Mouse (Mus musculus): ENCODE results near the gene Kifc5b. TPM values are rescaled to one million over a fixed set of nuclear protein-coding genes. Genes with fewer than 3 reads are reported as not detected.

Gene Kifc5b
- polyA plus RNA-seq, 1 experiment = not detected

- Histone ChIP-seq H3K27ac (replicated peaks; ENCODE audit: low read depth, low read length) (no peak overlapping the region), H3K4me1 (ENCODE audit: control insufficient read depth, insufficient read depth, insufficient read length, low read length) (peaks cover 3% of the 10 kb centered on the region), H3K4me3 (ENCODE audit: insufficient read depth, low read depth, low read length) (no peak overlapping the region)
These were observed 18.1 kb downstream of the Kifc5b start for GRCm38 (mm10) chr17:26935027-26935426.

DNA sequence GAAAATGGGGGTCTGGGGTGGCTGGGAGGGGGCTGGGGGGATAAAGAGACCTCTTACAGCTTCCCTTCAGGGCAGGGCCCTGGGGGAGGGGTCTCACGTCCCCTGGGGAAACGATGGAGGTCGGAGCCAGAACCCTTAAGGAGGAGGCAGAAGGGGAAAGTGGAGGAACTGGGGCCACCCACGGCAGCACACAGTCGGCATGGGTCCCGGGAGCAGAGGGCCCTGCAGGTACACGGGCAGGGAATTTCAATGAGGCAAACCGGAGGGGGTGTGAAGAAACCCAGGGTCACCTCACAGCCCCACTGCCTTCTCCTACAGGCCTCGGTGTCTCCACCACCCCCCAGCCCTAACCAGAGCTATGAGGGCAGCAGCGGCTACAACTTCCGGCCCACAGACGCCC, 19.6 kb downstream of the Kifc5b start:
- H3K4me3 ChIP-seq (ENCODE audit: insufficient read depth, low read depth, low read length) = no peak overlapping the region
- no peak overlapping the region for H3K27ac ChIP-seq (replicated peaks; ENCODE audit: low read depth, low read length)
- H3K4me1 ChIP-seq (ENCODE audit: control insufficient read depth, insufficient read depth, insufficient read length, low read length) = peaks cover 4% of the 10 kb centered on the region

GRCm38 (mm10) chr17:26936921-26937695, 20.2 kb downstream of the Kifc5b start:
- H3K27ac ChIP-seq (replicated peaks; ENCODE audit: low read depth, low read length) = no peak overlapping the region
- H3K4me3 ChIP-seq (ENCODE audit: insufficient read depth, low read depth, low read length) = no peak overlapping the region
- peaks cover 4% of the 10 kb centered on the region for H3K4me1 ChIP-seq (ENCODE audit: control insufficient read depth, insufficient read depth, insufficient read length, low read length)

GRCm38 (mm10) chr17:26937883-26938695, 21.2 kb downstream of the Kifc5b start:
- Histone ChIP-seq H3K4me1 (ENCODE audit: control insufficient read depth, insufficient read depth, insufficient read length, low read length) (peaks cover 4% of the 10 kb centered on the region), H3K4me3 (ENCODE audit: insufficient read depth, low read depth, low read length) (peak overlapping the region; percentile 82), H3K27ac (replicated peaks; ENCODE audit: low read depth, low read length) (peak overlapping the region; percentile 1; the same call in 1 of the 2 replicates)

DNA sequence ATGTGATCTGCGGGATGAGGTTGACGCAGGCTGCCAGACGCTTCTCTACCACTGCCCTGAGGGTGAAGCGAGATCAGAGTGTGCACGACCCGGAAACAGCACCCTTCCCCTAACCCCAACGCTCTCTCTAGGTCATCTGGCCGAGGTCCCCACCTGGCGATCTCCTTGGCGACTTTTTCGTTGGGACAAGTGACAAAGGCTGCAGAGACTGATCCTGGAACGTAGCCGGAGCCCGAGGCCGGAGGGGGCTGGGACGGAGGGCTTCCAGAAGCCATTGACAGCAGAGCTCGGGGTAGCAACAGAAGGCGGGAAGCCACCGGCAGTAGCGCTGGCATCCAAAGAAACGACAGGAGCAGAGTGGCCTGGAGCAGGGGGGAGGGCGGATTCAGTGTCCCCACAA, 21.8 kb downstream of the Kifc5b start:
- Histone ChIP-seq H3K27ac (replicated peaks; ENCODE audit: low read depth, low read length) (peak overlapping the region; percentile 1; the same call in 1 of the 2 replicates), H3K4me3 (ENCODE audit: insufficient read depth, low read depth, low read length) (peak overlapping the region; percentile 82), H3K4me1 (ENCODE audit: control insufficient read depth, insufficient read depth, insufficient read length, low read length) (peaks cover 4% of the 10 kb centered on the region)

GRCm38 (mm10) chr17:26939178-26939972, 22.5 kb downstream of the Kifc5b start, which contains the start of gene Cuta:
Gene Cuta, minus strand, starts transcription at chr17:26939569.
- Histone ChIP-seq H3K27ac (replicated peaks; ENCODE audit: low read depth, low read length) (peak within 1 kb of the TSS; percentile 72), H3K4me1 (ENCODE audit: control insufficient read depth, insufficient read depth, insufficient read length, low read length) (peaks cover 2% of the 10 kb centered on the region), H3K4me3 (ENCODE audit: insufficient read depth, low read depth, low read length) (peak within 1 kb of the TSS; percentile 82)

DNA sequence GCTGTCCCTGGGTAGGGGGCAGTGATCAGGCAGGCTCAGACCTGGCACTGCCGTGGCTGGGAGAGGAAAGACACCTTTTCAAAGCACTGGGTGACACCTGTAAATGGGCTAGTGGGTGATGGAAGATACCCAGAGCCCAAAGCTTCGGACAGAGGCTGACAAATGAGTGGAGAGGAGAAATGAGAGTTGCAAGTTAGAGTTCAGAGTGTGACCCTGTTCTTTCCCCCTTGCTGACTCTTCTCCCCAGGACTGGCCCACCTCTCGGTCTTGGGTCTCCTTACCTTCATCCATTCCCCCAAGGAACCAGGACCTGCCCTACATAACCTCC, 23.0 kb downstream of the Kifc5b start:
- Histone ChIP-seq H3K27ac (replicated peaks; ENCODE audit: low read depth, low read length) (peak overlapping the region; percentile 72), H3K4me3 (ENCODE audit: insufficient read depth, low read depth, low read length) (peak overlapping the region; percentile 55), H3K4me1 (ENCODE audit: control insufficient read depth, insufficient read depth, insufficient read length, low read length) (peaks cover 2% of the 10 kb centered on the region)

DNA sequence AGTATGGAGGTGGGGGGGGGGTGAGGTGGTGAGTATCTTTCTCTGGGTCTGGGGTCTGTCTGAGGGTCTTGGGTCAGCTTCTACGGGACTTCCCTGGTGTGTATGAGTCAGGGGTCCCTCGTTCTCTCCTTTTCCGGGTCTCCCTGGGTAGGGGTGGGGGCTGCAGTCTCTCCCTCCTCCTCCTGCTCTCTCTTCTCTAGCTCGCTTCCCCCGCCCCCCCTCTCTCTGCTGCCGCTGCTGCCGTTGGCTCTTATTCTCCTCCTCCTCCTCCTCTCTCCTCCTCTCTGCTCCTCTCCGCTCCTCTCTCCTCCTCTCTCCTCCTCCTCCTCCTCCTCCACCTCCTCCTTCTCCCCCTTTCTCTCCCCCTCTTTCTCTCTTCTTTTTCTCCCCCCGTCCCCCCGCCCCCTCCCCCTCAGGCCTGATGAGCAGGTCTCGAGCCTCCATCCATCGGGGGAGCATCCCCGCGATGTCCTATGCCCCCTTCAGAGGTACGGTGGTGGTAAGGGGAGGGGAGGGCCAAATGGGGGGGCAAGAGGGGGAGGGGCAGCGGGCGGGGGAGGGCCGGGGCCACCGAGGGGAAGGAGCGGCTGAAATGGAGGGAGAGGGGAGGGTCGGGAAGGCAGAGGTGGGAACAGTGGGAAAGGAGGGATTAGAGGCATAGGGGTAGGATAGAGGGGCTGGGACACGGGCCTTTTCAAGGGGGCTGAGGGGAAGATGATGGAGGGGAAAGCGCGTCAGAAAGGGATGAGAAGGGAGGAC, 24.3 kb downstream of the Kifc5b start, which contains the start of gene Syngap1:
TSS of gene Syngap1 (plus strand) at position 223 of the 759 bp plus-strand sequence.
- peak within 1 kb of the TSS; percentile 72 for H3K27ac ChIP-seq (replicated peaks; ENCODE audit: low read depth, low read length)
- peaks cover 2% of the 10 kb centered on the region for H3K4me1 ChIP-seq (ENCODE audit: control insufficient read depth, insufficient read depth, insufficient read length, low read length)
- H3K4me3 ChIP-seq (ENCODE audit: insufficient read depth, low read depth, low read length) = peak within 1 kb of the TSS; percentile 55

- Histone ChIP-seq H3K4me1 (ENCODE audit: control insufficient read depth, insufficient read depth, insufficient read length, low read length) (peaks cover 2% of the 10 kb centered on the region), H3K27ac (replicated peaks; ENCODE audit: low read depth, low read length) (no peak overlapping the region), H3K4me3 (ENCODE audit: insufficient read depth, low read depth, low read length) (no peak overlapping the region)
These were observed 25.1 kb downstream of the Kifc5b start for GRCm38 (mm10) chr17:26941841-26942570.

DNA sequence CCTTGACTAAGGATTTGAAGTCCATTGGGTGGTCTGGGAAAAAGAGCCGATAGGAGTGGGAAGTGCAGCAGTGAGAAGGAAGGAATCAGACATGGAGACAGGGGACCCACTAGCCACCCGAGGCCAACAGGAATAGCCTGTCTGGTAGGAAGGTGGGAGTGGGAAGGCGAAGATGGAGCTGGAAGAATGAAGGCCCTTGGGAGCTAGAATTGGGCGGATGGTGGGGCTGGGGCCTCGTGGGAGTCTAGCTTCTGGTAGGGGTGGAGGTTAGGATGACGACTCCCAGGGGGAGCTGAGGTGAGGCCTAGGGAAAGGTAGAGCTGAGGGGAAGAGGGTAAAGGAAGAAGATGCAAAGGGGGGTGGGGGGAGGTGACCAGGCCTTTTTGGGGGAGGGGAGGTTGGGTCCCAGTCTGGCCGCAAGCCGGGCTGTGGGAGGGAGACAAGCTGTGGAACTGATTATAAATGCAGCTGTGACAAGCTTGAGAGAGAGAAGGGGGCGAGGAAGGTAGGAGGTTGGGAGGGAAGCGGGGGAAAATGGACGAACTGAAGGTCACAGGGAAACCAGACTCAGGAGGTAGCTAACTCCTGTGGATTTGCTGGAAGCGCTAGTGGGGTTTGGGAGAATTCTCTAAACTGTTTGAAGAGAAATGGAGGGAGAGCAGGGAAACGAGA, 29.1 kb downstream of the Kifc5b start:
- no peaks in the 10 kb centered on the region for H3K4me1 ChIP-seq (ENCODE audit: control insufficient read depth, insufficient read depth, insufficient read length, low read length)
- H3K27ac ChIP-seq (replicated peaks; ENCODE audit: low read depth, low read length) = peak overlapping the region; percentile 24; the same call in 1 of the 2 replicates
- H3K4me3 ChIP-seq (ENCODE audit: insufficient read depth, low read depth, low read length) = peak overlapping the region; percentile 59

- Histone ChIP-seq H3K4me1 (ENCODE audit: control insufficient read depth, insufficient read depth, insufficient read length, low read length) (no peaks in the 10 kb centered on the region), H3K4me3 (ENCODE audit: insufficient read depth, low read depth, low read length) (peak overlapping the region; percentile 59), H3K27ac (replicated peaks; ENCODE audit: low read depth, low read length) (peak overlapping the region; percentile 24; the same call in 1 of the 2 replicates)
These were observed 29.7 kb downstream of the Kifc5b start for GRCm38 (mm10) chr17:26946567-26946966.

DNA sequence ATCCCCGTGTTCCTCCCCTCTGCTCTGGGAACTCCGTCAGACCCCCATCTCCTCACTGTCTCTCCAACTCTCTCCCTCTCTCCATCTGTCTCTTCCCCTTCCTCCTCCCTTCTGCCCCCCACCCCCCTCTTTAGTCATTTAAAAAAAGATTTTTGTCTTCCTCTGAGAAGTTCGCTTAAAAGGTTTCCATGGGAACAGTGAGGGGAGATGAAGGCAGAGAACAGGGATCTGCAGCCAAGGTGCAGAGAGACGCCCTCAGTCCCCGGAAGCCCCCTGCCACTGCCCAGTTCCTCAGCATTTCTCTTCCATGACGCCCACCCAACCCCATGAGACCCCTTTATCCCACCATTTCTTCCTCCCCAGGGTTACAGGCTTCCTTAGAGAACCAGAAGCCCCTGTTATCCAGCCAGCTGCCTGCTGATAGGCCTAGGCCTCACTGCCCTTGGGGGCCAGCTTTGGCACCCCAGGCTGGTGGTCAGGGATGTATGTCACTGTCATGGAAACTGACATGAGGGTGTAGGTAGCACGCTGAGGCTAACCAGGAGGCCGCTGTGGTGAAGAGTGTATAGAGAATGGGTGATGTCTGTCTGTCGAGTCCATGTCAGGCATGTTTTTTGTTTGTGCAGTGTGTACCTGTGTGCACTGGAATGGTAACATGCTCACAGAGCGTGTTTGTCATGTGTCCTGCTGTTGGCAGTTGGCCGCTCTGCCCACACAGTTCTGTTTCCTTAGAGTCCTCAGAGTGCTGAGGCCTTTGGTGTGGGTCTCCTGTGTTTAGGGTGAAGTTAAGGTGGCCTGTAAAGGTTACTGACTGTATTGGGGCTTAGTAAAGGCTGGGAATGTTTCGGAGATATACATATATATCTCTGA, 30.6 kb downstream of the Kifc5b start:
- no peak overlapping the region for H3K27ac ChIP-seq (replicated peaks; ENCODE audit: low read depth, low read length)
- no peaks in the 10 kb centered on the region for H3K4me1 ChIP-seq (ENCODE audit: control insufficient read depth, insufficient read depth, insufficient read length, low read length)
- H3K4me3 ChIP-seq (ENCODE audit: insufficient read depth, low read depth, low read length) = no peak overlapping the region; the same call in 1 of the 2 replicates
